Mouse (Mus musculus): ENCODE results near the gene Scamp4. TPM values are rescaled to one million over a fixed set of nuclear protein-coding genes. Genes with fewer than 3 reads are reported as not detected.

Scamp4 gene
- total RNA-seq, 2 experiments from 2014 or later = 49.7 to 54.4 TPM

Small RNA genes lying within 50 kb of the gene (microRNA-seq; reads per million reads assigned to microRNA genes)
- gene Mir6912 (ENCODE audit: borderline number of aligned reads in 2 of 2) = 0.95 to 2.4 reads per million in 2 experiments

Other genes with a start within 250 kb of the Scamp4 start
- gene Plk5, start 246.4 kb upstream of the Scamp4 start, total RNA-seq (2021) = under 1 TPM; 0.19 to 0.27 TPM
- gene Mex3d, start 215.2 kb upstream of the Scamp4 start, total RNA-seq (2021) = 10 to 100 TPM; 16.6 to 18.0 TPM
- 100 to 1,000 TPM; 137 to 157 TPM for gene Mbd3, start 203.3 kb upstream of the Scamp4 start, total RNA-seq (2021)
- gene Uqcr11, start 196.0 kb upstream of the Scamp4 start, total RNA-seq (2021) = 1,000 to 10,000 TPM in 1 of 2 experiments, 100 to 1,000 TPM in 1; 797 to 1,071 TPM
- gene Tcf3, start 169.2 kb upstream of the Scamp4 start, total RNA-seq (2021) = 10 to 100 TPM; 32.9 to 44.2 TPM
- gene Onecut3, start 108.0 kb upstream of the Scamp4 start, total RNA-seq (2021) = not detected
- 1 to 10 TPM in 1 of 2 experiments, under 1 TPM in 1; 0.80 to 1.1 TPM for gene Atp8b3, start 63.7 kb upstream of the Scamp4 start, total RNA-seq (2021)
- gene Rexo1, start 41.3 kb upstream of the Scamp4 start, total RNA-seq (2021) = 10 to 100 TPM; 32.9 to 48.4 TPM
- 10 to 100 TPM; 11.3 to 12.3 TPM for gene Klf16, start 25.6 kb upstream of the Scamp4 start, total RNA-seq (2021)
- 100 to 1,000 TPM in 1 of 2 experiments, 10 to 100 TPM in 1; 94.5 to 102 TPM for gene Abhd17a, start 12.5 kb upstream of the Scamp4 start, total RNA-seq (2021)
- gene Adat3, start within 50 bp of the Scamp4 start, total RNA-seq (2021) = 1 to 10 TPM; 1.8 to 2.1 TPM
- gene Gm49322, start 3.1 kb downstream of the Scamp4 start, total RNA-seq (2021) = 1 to 10 TPM; 2.6 to 3.0 TPM
- 100 to 1,000 TPM; 134 to 140 TPM for gene Csnk1g2, start 20.0 kb downstream of the Scamp4 start, total RNA-seq (2021)
- gene Btbd2, start 54.2 kb downstream of the Scamp4 start, total RNA-seq (2021) = 10 to 100 TPM; 51.4 to 58.5 TPM
- gene Mknk2, start 75.2 kb downstream of the Scamp4 start, total RNA-seq (2021) = 100 to 1,000 TPM; 162 to 331 TPM
- 10 to 100 TPM; 16.1 to 29.6 TPM for gene Mob3a, start 99.1 kb downstream of the Scamp4 start, total RNA-seq (2021)
- gene Izumo4, start 99.3 kb downstream of the Scamp4 start, total RNA-seq (2021) = 10 to 100 TPM; 11.0 to 18.0 TPM
- gene Ap3d1, start 139.4 kb downstream of the Scamp4 start, total RNA-seq (2021) = 100 to 1,000 TPM in 1 of 2 experiments, 10 to 100 TPM in 1; 97.1 to 104 TPM
- gene Dot1l, start 152.3 kb downstream of the Scamp4 start, total RNA-seq (2021) = 10 to 100 TPM; 61.0 to 66.4 TPM
- 10 to 100 TPM; 47.8 to 50.5 TPM for gene Sf3a2, start 195.3 kb downstream of the Scamp4 start, total RNA-seq (2021)
- gene Plekhj1, start 195.8 kb downstream of the Scamp4 start, total RNA-seq (2021) = 10 to 100 TPM; 69.0 to 87.2 TPM
- 1 to 10 TPM in 1 of 2 experiments, under 1 TPM in 1; 0.83 to 1.5 TPM for gene Amh, start 202.4 kb downstream of the Scamp4 start, total RNA-seq (2021)
- gene Jsrp1, start 210.6 kb downstream of the Scamp4 start, total RNA-seq (2021) = 1 to 10 TPM; 4.0 to 7.3 TPM
- 100 to 1,000 TPM; 903 to 981 TPM for gene Oaz1, start 223.8 kb downstream of the Scamp4 start, total RNA-seq (2021)
- gene Lingo3, start 241.2 kb downstream of the Scamp4 start, total RNA-seq (2021) = 1 to 10 TPM; 4.1 to 6.3 TPM

Measured in adrenal gland, adult 18-20 months (tissue).